Mouse (Mus musculus) activated CD4-positive, CD25-positive, alpha-beta regulatory T cell, adult 4 months (primary cell): Measurements from ENCODE around the gene Slc7a8. TPM values are rescaled to one million over a fixed set of nuclear protein-coding genes. Genes with fewer than 3 reads are reported as not detected.

Source experiments
- ATAC-seq: one replicate; pipeline ENCODE4 v1.8.0; 2017
- polyA plus RNA-seq, 2 experiments: library from polyadenylated mRNA; unstranded; fragments of 100-300 nt; shearing (Covaris generic); gene quantifications; one replicate each; pipeline ENCODE4 v1.2.1; 2017

Gene Slc7a8
- polyA plus RNA-seq, 2 experiments from 2014 or later, result not detected

- ATAC-seq, result no peak
Observed at GRCm38 (mm10) chr14:54736555-54737552, 44.9 kb downstream of the Slc7a8 start.

- no peak for ATAC-seq
Observed at GRCm38 (mm10) chr14:54735221-54735620, 46.5 kb downstream of the Slc7a8 start.

GRCm38 (mm10) chr14:54734004-54734403 lies 47.7 kb downstream of the Slc7a8 start:
- no peak for ATAC-seq

GRCm38 (mm10) chr14:54732206-54732605 lies 49.5 kb downstream of the Slc7a8 start:
- no peak for ATAC-seq

GRCm38 (mm10) chr14:54730305-54730704 lies 51.4 kb downstream of the Slc7a8 start:
- no peak for ATAC-seq

- ATAC-seq, result no peak
Observed at GRCm38 (mm10) chr14:54728823-54729653, 52.7 kb downstream of the Slc7a8 start.

GRCm38 (mm10) chr14:54727565-54727964 lies 54.2 kb downstream of the Slc7a8 start:
- no peak for ATAC-seq

GRCm38 (mm10) chr14:54724049-54724448 lies 57.7 kb downstream of the Slc7a8 start:
- no peak for ATAC-seq

- no peak for ATAC-seq
Observed at GRCm38 (mm10) chr14:54721711-54722110, 60.0 kb downstream of the Slc7a8 start.

GRCm38 (mm10) chr14:54720654-54721350 lies 60.9 kb downstream of the Slc7a8 start:
- ATAC-seq, result no peak

- no peak for ATAC-seq
Observed at GRCm38 (mm10) chr14:54720041-54720440, 61.7 kb downstream of the Slc7a8 start.

- no peak for ATAC-seq
Observed at GRCm38 (mm10) chr14:54715402-54715801, 66.3 kb downstream of the Slc7a8 start.

GRCm38 (mm10) chr14:54714617-54715081 lies 67.1 kb downstream of the Slc7a8 start:
- ATAC-seq, result peak; percentile 46

- peak; percentile 57 for ATAC-seq
Observed at GRCm38 (mm10) chr14:54714121-54714520, 67.6 kb downstream of the Slc7a8 start.

GRCm38 (mm10) chr14:54712861-54713260 lies 68.9 kb downstream of the Slc7a8 start:
- no peak for ATAC-seq

GRCm38 (mm10) chr14:54712074-54712473 lies 69.7 kb downstream of the Slc7a8 start, which contains the start of gene Cebpe:
Gene Cebpe (minus strand): TSS chr14:54712174.
- no peak for ATAC-seq

GRCm38 (mm10) chr14:54709054-54709453 lies 72.7 kb downstream of the Slc7a8 start:
- no peak for ATAC-seq

- no peak for ATAC-seq
Observed at GRCm38 (mm10) chr14:54706589-54707320, 75.0 kb downstream of the Slc7a8 start.

- no peak for ATAC-seq
Observed at GRCm38 (mm10) chr14:54705844-54706243, 75.9 kb downstream of the Slc7a8 start.

GRCm38 (mm10) chr14:54703207-54703606 lies 78.5 kb downstream of the Slc7a8 start:
- no peak for ATAC-seq

- peak; percentile 73 for ATAC-seq
Observed at GRCm38 (mm10) chr14:54701298-54701697, 80.4 kb downstream of the Slc7a8 start.

GRCm38 (mm10) chr14:54699586-54699985 lies 82.2 kb downstream of the Slc7a8 start:
- ATAC-seq, result no peak
